Mouse (Mus musculus): Measurements from ENCODE around the gene Gpr153. TPM values are rescaled to one million over a fixed set of nuclear protein-coding genes. Genes with fewer than 3 reads are reported as not detected.

Gpr153 gene
- polyA plus RNA-seq, 1 experiment from 2014 or later: 8.5 TPM

DNA sequence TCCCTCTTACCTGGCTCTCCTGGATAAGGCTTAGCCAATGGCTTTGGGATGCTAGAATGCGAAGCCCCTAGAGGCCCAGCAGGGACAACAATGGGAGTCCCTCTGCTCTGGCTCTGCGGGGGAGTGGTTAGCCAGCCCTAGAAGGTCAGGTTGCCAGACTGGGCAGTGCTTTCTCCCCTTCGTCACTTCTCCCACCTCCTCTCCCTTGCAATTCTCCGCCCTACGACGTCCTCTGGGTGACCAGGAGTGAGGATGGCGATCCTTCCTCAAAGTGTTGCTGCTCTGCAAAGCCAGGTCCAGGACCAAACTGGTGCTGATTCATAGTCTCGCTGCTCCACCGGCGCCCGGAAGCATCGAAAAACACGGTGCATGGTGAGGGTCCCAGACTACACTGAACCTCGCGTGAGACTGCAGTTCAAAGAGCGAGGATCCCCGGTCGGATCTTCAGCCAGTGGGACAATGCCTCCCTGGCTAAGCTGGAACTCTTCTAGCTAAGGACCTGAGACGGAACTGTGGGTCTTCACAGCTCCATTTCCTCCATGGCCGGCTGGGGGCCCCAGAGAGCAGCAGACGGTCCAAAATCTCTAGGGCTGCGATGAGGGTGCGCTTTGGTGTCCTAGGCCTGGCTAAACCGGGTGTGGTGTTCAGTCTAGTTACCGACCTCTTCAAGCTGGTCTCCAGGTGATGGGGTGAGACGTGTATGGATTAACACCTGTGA lies 44.6 kb downstream of the Gpr153 start, which contains the start of gene Rnf207:
TSS of gene Rnf207 (minus strand) at position 477 of the 718 bp plus-strand sequence.
- peaks cover 7% of the 10 kb centered on the region; the same call in 1 of the 2 replicates for H3K4me1 ChIP-seq (replicated peaks; ENCODE audit: control insufficient read depth, insufficient read depth, low read length)
- H3K4me3 ChIP-seq (ENCODE audit: low read length): peak within 1 kb of the TSS; percentile 24
- peak; percentile 42; the same call in 1 of the 2 replicates for ATAC-seq (ENCODE audit: low read depth)
- peak within 1 kb of the TSS; percentile 52 for H3K4me2 ChIP-seq (ENCODE audit: low read depth, low read length)
- peak within 1 kb of the TSS; percentile 41 for H3K9ac ChIP-seq (ENCODE audit: low read length)
- no peaks in the 10 kb centered on the region for H3K9me3 ChIP-seq (ENCODE audit: control insufficient read depth, low read length)
- WGBS: 3% methylated on average over 26 of the region's 26 CpGs
- peaks cover 46% of the 10 kb centered on the region for H3K27me3 ChIP-seq (ENCODE audit: control insufficient read depth, insufficient read depth, low read depth, low read length)
- no peaks in the 10 kb centered on the region for H3K36me3 ChIP-seq (ENCODE audit: control insufficient read depth, insufficient read depth, low read length)
- no peak within 1 kb of the TSS for H3K27ac ChIP-seq (ENCODE audit: low read length)

DNA sequence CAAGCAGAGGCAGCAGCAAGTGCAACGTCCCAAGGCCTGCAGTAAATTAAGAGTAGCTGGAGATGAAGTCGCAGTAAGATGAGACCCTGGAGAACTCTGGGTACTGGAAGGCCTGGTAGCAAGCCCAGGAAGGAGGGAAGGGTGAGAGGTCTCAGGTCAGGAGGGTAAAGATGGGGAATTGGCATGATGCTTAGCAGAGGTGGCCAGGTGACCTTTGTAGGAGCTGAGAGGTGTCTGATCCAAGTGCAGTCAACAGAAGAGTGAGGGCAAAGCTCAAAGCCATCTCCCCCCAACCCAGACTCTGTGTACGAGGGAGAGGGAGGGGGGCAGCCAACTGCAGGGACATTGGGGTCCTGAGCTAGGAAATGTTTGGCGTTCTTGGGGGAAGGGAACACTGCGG lies 47.4 kb downstream of the Gpr153 start:
- ATAC-seq (ENCODE audit: low read depth): no peak
- H3K36me3 ChIP-seq (ENCODE audit: control insufficient read depth, insufficient read depth, low read length): no peaks in the 10 kb centered on the region
- H3K4me3 ChIP-seq (ENCODE audit: low read length): no peak overlapping the region
- H3K9ac ChIP-seq (ENCODE audit: low read length): no peak overlapping the region
- WGBS: 51% methylated on average over 5 of the region's 5 CpGs
- H3K27me3 ChIP-seq (ENCODE audit: control insufficient read depth, insufficient read depth, low read depth, low read length): peaks cover 18% of the 10 kb centered on the region
- H3K4me1 ChIP-seq (replicated peaks; ENCODE audit: control insufficient read depth, insufficient read depth, low read length): peaks cover 3% of the 10 kb centered on the region
- H3K27ac ChIP-seq (ENCODE audit: low read length): no peak overlapping the region
- H3K9me3 ChIP-seq (ENCODE audit: control insufficient read depth, low read length): no peaks in the 10 kb centered on the region
- no peak overlapping the region for H3K4me2 ChIP-seq (ENCODE audit: low read depth, low read length)

DNA sequence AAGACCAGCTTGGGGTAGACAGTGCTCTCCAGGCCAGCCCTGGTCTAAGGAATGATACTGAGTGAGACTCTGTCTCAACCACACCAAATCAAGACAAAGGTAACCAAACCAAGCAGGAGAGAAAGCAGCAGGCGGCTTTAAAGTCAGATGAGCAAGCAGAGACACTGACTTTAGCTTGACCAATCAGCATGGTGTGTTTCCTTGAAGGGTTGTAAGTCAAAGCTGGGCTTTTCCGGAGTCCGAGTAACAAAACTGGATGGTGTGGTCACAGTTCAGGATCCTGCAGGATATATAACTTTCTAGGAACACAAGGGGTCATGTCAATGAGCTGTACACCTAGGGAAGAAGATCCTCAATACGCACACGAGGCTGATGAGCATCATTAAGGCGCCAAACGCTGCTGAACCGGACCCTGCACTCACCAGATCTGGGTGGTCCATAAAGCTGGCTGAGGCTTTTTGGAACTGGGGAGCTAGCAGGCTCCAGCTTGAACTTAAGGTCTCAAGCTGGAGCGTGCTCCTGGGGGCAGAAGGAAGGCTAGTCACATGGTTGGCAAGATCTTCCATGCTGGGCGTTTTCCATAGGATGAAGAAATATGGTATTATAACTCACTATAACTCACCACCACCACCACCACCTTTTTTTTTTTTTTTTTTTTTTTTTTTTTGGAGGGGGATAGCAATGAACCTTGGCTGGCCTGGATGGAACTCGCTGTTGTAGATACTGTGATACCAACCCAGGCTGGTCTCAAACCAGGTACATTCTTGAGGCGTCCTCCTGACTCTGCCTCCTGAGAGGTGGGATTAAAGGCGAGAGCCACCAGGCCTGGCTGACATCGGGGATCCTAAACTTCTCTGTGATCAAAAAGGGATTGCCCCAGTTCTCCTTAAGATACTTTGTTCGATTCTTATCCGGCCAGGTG lies 50.9 kb downstream of the Gpr153 start:
- Histone ChIP-seq H3K9ac (ENCODE audit: low read length) (peak overlapping the region; percentile 54; the same call in 1 of the 2 replicates), H3K36me3 (ENCODE audit: control insufficient read depth, insufficient read depth, low read length) (peaks cover 17% of the 10 kb centered on the region), H3K27me3 (ENCODE audit: control insufficient read depth, insufficient read depth, low read depth, low read length) (no peaks in the 10 kb centered on the region), H3K4me1 (replicated peaks; ENCODE audit: control insufficient read depth, insufficient read depth, low read length) (peaks cover 11% of the 10 kb centered on the region), H3K27ac (ENCODE audit: low read length) (no peak overlapping the region), H3K4me3 (ENCODE audit: low read length) (peak overlapping the region; percentile 94), H3K4me2 (ENCODE audit: low read depth, low read length) (peak overlapping the region; percentile 48), H3K9me3 (ENCODE audit: control insufficient read depth, low read length) (no peaks in the 10 kb centered on the region)
- ATAC-seq (ENCODE audit: low read depth): peak; percentile 6; the same call in 1 of the 2 replicates
- 48% methylated on average over 16 of the region's 16 CpGs for WGBS

DNA sequence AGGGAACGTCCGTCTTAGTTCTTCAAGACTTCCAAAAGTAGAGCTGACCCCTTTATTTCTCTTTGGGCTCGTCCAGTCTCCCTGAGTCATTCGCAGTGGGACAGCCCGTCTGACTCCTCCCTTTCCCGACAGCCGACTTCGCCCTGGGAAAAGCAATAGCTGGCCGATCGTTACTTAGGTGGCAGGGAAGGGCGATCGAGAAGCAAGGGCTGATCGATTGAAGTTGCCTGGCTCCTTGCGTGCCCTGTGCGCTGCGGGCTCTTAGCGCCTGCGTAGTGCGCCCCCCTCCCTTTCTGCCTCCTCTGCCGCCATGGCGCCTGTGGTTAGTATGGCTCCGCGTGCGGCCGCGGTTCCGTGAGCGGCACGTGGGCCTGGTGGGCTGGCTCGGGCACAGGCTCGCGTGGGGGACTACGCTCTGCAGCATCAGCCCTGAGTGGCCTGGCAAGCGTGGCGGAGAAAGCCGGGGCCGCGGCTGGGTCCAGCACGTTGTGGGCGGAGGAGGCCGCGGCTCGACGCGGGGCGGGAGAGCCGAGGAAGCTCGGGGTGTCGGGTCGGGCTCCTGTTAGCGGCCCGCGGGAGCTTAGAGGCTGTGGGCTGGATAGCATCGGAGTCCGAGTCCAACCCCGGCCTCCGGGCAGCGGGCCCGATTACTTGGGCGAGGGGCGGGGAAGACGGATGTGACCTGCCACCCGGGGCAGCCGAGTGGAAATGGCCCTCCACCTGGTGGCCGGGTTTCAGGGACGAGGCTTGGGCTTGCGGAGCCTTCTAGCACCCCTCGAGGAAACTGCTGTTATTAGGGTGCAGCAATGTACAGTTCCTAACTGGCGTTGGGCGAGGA lies 51.8 kb downstream of the Gpr153 start, which contains the start of gene Rpl22:
TSS of gene Rpl22 (plus strand) at position 169 of the 838 bp plus-strand sequence.
- Histone ChIP-seq H3K4me3 (ENCODE audit: low read length) (peak within 1 kb of the TSS; percentile 94), H3K4me2 (ENCODE audit: low read depth, low read length) (peak within 1 kb of the TSS; percentile 76), H3K27ac (ENCODE audit: low read length) (peak within 1 kb of the TSS; percentile 55; the same call in 1 of the 2 replicates), H3K36me3 (ENCODE audit: control insufficient read depth, insufficient read depth, low read length) (peaks cover 26% of the 10 kb centered on the region), H3K9me3 (ENCODE audit: control insufficient read depth, low read length) (no peaks in the 10 kb centered on the region), H3K27me3 (ENCODE audit: control insufficient read depth, insufficient read depth, low read depth, low read length) (no peaks in the 10 kb centered on the region), H3K9ac (ENCODE audit: low read length) (peak within 1 kb of the TSS; percentile 97), H3K4me1 (replicated peaks; ENCODE audit: control insufficient read depth, insufficient read depth, low read length) (peaks cover 11% of the 10 kb centered on the region)
- under 1% methylated on average over 69 of the region's 70 CpGs for WGBS
- ATAC-seq (ENCODE audit: low read depth): peak; percentile 98

DNA sequence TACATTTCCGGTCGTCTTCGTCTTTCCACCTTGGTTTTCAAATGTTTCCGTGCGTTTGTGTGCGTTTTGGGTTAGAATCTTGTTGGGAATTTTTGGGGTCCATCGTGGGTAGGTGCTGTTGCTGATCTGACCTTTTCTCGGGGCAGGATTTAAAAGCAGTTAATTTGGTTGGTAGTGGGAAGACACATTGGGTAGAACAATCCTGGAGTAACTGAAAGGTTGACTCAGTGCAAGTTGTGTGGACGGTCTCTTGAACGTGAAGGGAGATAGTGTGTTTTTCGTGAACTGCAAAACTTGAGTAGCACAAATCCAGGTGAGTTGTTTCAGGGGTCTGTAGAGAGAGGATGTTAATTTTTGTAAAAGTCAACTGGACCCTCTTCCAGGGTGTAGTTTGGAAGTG lies 52.5 kb downstream of the Gpr153 start:
- Histone ChIP-seq H3K27me3 (ENCODE audit: control insufficient read depth, insufficient read depth, low read depth, low read length) (no peaks in the 10 kb centered on the region), H3K27ac (ENCODE audit: low read length) (no peak overlapping the region), H3K4me2 (ENCODE audit: low read depth, low read length) (peak overlapping the region; percentile 76), H3K4me3 (ENCODE audit: low read length) (peak overlapping the region; percentile 94), H3K9ac (ENCODE audit: low read length) (peak overlapping the region; percentile 97), H3K4me1 (replicated peaks; ENCODE audit: control insufficient read depth, insufficient read depth, low read length) (peaks cover 11% of the 10 kb centered on the region), H3K9me3 (ENCODE audit: control insufficient read depth, low read length) (no peaks in the 10 kb centered on the region), H3K36me3 (ENCODE audit: control insufficient read depth, insufficient read depth, low read length) (peaks cover 33% of the 10 kb centered on the region)
- 1% methylated on average over 11 of the region's 11 CpGs for WGBS
- no peak for ATAC-seq (ENCODE audit: low read depth)

DNA sequence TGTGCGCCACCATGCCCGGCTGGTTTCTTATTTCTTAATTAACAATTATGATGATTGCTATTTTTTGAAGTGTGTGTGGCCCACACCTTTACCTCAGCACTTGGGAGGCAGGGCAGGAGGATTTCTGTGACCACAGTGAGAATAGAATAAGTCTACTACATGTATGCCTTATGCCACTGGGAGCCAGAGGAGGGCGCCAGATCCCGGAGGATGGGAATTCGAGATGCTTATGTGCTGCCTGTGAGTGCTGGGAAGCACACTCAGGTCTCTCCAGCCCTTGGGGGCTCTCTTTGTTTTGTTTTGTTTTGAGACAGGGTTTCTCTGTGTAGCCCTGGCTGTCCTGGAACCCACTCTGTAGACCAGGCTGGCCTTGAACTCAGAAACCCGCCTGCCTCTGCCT lies 54.7 kb downstream of the Gpr153 start:
- WGBS: 59% methylated on average over 6 of the region's 6 CpGs
- no peaks in the 10 kb centered on the region for H3K9me3 ChIP-seq (ENCODE audit: control insufficient read depth, low read length)
- peaks cover 48% of the 10 kb centered on the region for H3K36me3 ChIP-seq (ENCODE audit: control insufficient read depth, insufficient read depth, low read length)
- no peak overlapping the region for H3K27ac ChIP-seq (ENCODE audit: low read length)
- peaks cover 11% of the 10 kb centered on the region for H3K4me1 ChIP-seq (replicated peaks; ENCODE audit: control insufficient read depth, insufficient read depth, low read length)
- no peak for ATAC-seq (ENCODE audit: low read depth)
- no peak overlapping the region for H3K9ac ChIP-seq (ENCODE audit: low read length)
- no peak overlapping the region for H3K4me3 ChIP-seq (ENCODE audit: low read length)
- no peak overlapping the region for H3K4me2 ChIP-seq (ENCODE audit: low read depth, low read length)
- H3K27me3 ChIP-seq (ENCODE audit: control insufficient read depth, insufficient read depth, low read depth, low read length): no peaks in the 10 kb centered on the region

DNA sequence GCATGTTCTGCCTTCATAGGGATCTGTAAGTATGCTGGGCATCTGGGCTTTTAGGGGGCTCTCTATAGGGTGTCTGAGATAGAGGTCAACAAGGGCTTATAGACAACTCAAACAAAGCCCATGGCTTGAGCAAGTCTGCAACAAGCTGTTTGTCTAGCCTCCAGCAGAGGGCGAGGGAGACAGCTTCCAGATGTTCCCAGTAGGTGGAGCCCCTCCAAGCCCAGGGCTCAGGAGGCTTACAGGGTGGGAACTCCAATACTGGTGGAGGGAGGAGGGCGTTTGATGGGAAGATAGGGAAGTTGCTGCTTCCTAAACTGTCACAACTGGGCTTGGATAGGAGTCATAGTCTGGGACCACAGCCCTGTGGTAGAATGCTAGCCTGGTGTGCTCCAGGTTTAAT lies 58.9 kb downstream of the Gpr153 start:
- Histone ChIP-seq H3K36me3 (ENCODE audit: control insufficient read depth, insufficient read depth, low read length) (peaks cover 63% of the 10 kb centered on the region), H3K27me3 (ENCODE audit: control insufficient read depth, insufficient read depth, low read depth, low read length) (peaks cover 6% of the 10 kb centered on the region), H3K4me2 (ENCODE audit: low read depth, low read length) (no peak overlapping the region), H3K4me1 (replicated peaks; ENCODE audit: control insufficient read depth, insufficient read depth, low read length) (no peaks in the 10 kb centered on the region), H3K4me3 (ENCODE audit: low read length) (no peak overlapping the region), H3K9ac (ENCODE audit: low read length) (no peak overlapping the region), H3K9me3 (ENCODE audit: control insufficient read depth, low read length) (no peaks in the 10 kb centered on the region), H3K27ac (ENCODE audit: low read length) (no peak overlapping the region)
- 17% methylated on average over 2 of the region's 2 CpGs for WGBS
- ATAC-seq (ENCODE audit: low read depth): peak; percentile 68

DNA sequence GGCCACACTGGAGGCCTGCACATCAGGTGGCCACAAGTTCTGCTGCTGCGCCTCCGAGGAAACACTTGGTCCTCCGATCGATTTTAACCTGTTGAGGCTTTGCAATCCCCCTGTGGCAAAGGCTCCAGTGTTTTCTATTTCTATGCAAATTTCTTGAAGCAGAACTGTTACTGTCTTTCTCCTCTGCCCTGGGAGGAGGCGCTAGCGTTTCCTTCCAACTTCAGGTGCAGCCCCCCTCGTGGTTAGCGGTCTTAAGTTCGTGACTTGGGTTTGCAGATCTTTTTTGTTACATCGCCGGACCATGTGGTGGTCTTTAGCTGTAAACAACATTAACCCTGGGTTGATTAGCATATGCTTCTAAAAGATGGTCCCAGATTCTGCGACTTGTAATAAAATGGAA lies 59.6 kb downstream of the Gpr153 start:
- H3K36me3 ChIP-seq (ENCODE audit: control insufficient read depth, insufficient read depth, low read length): peaks cover 62% of the 10 kb centered on the region
- H3K4me3 ChIP-seq (ENCODE audit: low read length): no peak overlapping the region
- peaks cover 12% of the 10 kb centered on the region for H3K27me3 ChIP-seq (ENCODE audit: control insufficient read depth, insufficient read depth, low read depth, low read length)
- H3K4me1 ChIP-seq (replicated peaks; ENCODE audit: control insufficient read depth, insufficient read depth, low read length): peaks cover 2% of the 10 kb centered on the region
- no peak overlapping the region for H3K4me2 ChIP-seq (ENCODE audit: low read depth, low read length)
- no peak overlapping the region for H3K27ac ChIP-seq (ENCODE audit: low read length)
- no peaks in the 10 kb centered on the region for H3K9me3 ChIP-seq (ENCODE audit: control insufficient read depth, low read length)
- no peak overlapping the region for H3K9ac ChIP-seq (ENCODE audit: low read length)
- ATAC-seq (ENCODE audit: low read depth): no peak
- WGBS: 91% methylated on average over 12 of the region's 12 CpGs

Measured in lung, embryonic 16.5 days (tissue).